Mouse (Mus musculus): ENCODE results near the gene Rhno1. TPM values are rescaled to one million over a fixed set of nuclear protein-coding genes. Genes with fewer than 3 reads are reported as not detected.
"Not testable (repeated sequence)": the region's sequence is repeated elsewhere in the genome, so short reads cannot be mapped to it uniquely, and the experiment has no call there.

Rhno1 gene
- polyA plus RNA-seq, 1 experiment = 71.9 TPM

- TF ChIP-seq CTCF (IDR thresholded peaks at IDR 0.05; ENCODE audit: low read depth, low read length) (no peak), EP300 (IDR thresholded peaks at IDR 0.05; ENCODE audit: insufficient read depth, low read depth, low read length) (no peak), POLR2A (IDR thresholded peaks at IDR 0.05; ENCODE audit: insufficient read depth, low read length) (no peak)
- H3K9ac ChIP-seq (ENCODE audit: low read depth, poor library complexity, severe bottlenecking) = no peak overlapping the region
- no peaks in the 10 kb centered on the region for H3K27me3 ChIP-seq (ENCODE audit: control insufficient read depth, insufficient read depth, low read length, poor library complexity, severe bottlenecking)
- H3K4me1 ChIP-seq (ENCODE audit: control insufficient read depth, insufficient read depth, low read length) = peaks cover 2% of the 10 kb centered on the region
- H3K4me3 ChIP-seq (ENCODE audit: low read depth, low read length) = no peak overlapping the region
- no peak overlapping the region for H3K27ac ChIP-seq (ENCODE audit: insufficient read depth, low read length)
- H3K36me3 ChIP-seq (ENCODE audit: control insufficient read depth, insufficient read depth, low read length, poor library complexity, severe bottlenecking) = no peaks in the 10 kb centered on the region
- no peaks in the 10 kb centered on the region for H3K9me3 ChIP-seq (replicated peaks; ENCODE audit: control insufficient read depth, insufficient read depth, low read length, poor library complexity, severe bottlenecking)
These were observed 21.0 kb upstream of the Rhno1 start for GRCm38 (mm10) chr6:128383752-128384151.

- Histone ChIP-seq H3K27ac (ENCODE audit: insufficient read depth, low read length) (no peak overlapping the region), H3K4me3 (ENCODE audit: low read depth, low read length) (no peak overlapping the region), H3K36me3 (ENCODE audit: control insufficient read depth, insufficient read depth, low read length, poor library complexity, severe bottlenecking) (no peaks in the 10 kb centered on the region), H3K27me3 (ENCODE audit: control insufficient read depth, insufficient read depth, low read length, poor library complexity, severe bottlenecking) (no peaks in the 10 kb centered on the region), H3K9ac (ENCODE audit: low read depth, poor library complexity, severe bottlenecking) (no peak overlapping the region), H3K4me1 (ENCODE audit: control insufficient read depth, insufficient read depth, low read length) (peaks cover 2% of the 10 kb centered on the region), H3K9me3 (replicated peaks; ENCODE audit: control insufficient read depth, insufficient read depth, low read length, poor library complexity, severe bottlenecking) (no peaks in the 10 kb centered on the region)
- TF ChIP-seq EP300 (IDR thresholded peaks at IDR 0.05; ENCODE audit: insufficient read depth, low read depth, low read length) (no peak), POLR2A (IDR thresholded peaks at IDR 0.05; ENCODE audit: insufficient read depth, low read length) (no peak), CTCF (IDR thresholded peaks at IDR 0.05; ENCODE audit: low read depth, low read length) (no peak)
These were observed 18.5 kb upstream of the Rhno1 start for GRCm38 (mm10) chr6:128381254-128381653.

- not testable (repeated sequence) for H3K4me3 ChIP-seq (ENCODE audit: low read depth, low read length); H3K27ac ChIP-seq (ENCODE audit: insufficient read depth, low read length); H3K36me3 ChIP-seq (ENCODE audit: control insufficient read depth, insufficient read depth, low read length, poor library complexity, severe bottlenecking); H3K9me3 ChIP-seq (replicated peaks; ENCODE audit: control insufficient read depth, insufficient read depth, low read length, poor library complexity, severe bottlenecking); H3K27me3 ChIP-seq (ENCODE audit: control insufficient read depth, insufficient read depth, low read length, poor library complexity, severe bottlenecking); H3K9ac ChIP-seq (ENCODE audit: low read depth, poor library complexity, severe bottlenecking); H3K4me1 ChIP-seq (ENCODE audit: control insufficient read depth, insufficient read depth, low read length)
These were observed 18.0 kb upstream of the Rhno1 start for GRCm38 (mm10) chr6:128380594-128381167.

- H3K27ac ChIP-seq (ENCODE audit: insufficient read depth, low read length) = no peak overlapping the region
- H3K9me3 ChIP-seq (replicated peaks; ENCODE audit: control insufficient read depth, insufficient read depth, low read length, poor library complexity, severe bottlenecking) = no peaks in the 10 kb centered on the region
- H3K27me3 ChIP-seq (ENCODE audit: control insufficient read depth, insufficient read depth, low read length, poor library complexity, severe bottlenecking) = no peaks in the 10 kb centered on the region
- TF ChIP-seq EP300 (IDR thresholded peaks at IDR 0.05; ENCODE audit: insufficient read depth, low read depth, low read length) (no peak), CTCF (IDR thresholded peaks at IDR 0.05; ENCODE audit: low read depth, low read length) (no peak), POLR2A (IDR thresholded peaks at IDR 0.05; ENCODE audit: insufficient read depth, low read length) (no peak)
- peaks cover 2% of the 10 kb centered on the region for H3K4me1 ChIP-seq (ENCODE audit: control insufficient read depth, insufficient read depth, low read length)
- H3K4me3 ChIP-seq (ENCODE audit: low read depth, low read length) = no peak overlapping the region
- H3K36me3 ChIP-seq (ENCODE audit: control insufficient read depth, insufficient read depth, low read length, poor library complexity, severe bottlenecking) = no peaks in the 10 kb centered on the region
- H3K9ac ChIP-seq (ENCODE audit: low read depth, poor library complexity, severe bottlenecking) = no peak overlapping the region
These were observed 16.9 kb upstream of the Rhno1 start for GRCm38 (mm10) chr6:128379636-128380035.

DNA sequence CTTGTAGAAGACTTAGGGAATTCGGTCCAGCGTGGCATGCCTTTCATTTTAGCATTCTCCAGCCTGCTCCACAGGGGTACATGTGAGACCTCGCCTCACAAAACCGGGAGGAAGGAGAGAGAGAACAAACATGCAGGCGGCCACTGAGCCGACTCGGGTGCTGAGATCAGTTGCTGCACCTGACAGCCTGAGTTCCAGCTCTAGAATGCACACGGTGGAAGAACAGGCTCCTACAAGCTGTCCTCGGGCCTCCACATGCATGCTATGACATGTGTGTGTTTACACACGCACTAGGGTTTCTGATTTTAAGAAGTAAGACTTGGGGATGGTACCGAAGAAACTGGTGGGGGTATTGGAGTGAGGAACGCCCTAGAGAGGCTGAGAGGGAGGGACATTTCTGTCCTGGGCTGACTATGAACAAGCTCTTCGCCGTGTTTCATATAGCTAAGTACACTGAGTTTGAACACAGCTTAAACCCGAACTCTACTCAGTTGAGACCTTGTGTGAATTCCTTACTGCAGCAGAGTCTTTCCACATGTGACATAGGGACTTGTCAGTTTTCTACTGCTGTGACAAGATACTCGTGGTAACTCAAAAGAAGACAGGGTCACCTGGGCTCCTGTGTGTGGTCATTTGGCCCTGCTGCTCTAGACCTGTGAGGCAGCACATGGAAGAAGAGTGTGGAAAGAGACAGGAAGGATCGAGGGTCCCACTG is 13.8 kb upstream of the Rhno1 start:
- Histone ChIP-seq H3K27me3 (ENCODE audit: control insufficient read depth, insufficient read depth, low read length, poor library complexity, severe bottlenecking) (no peaks in the 10 kb centered on the region), H3K4me1 (ENCODE audit: control insufficient read depth, insufficient read depth, low read length) (peaks cover 2% of the 10 kb centered on the region), H3K9me3 (replicated peaks; ENCODE audit: control insufficient read depth, insufficient read depth, low read length, poor library complexity, severe bottlenecking) (no peaks in the 10 kb centered on the region), H3K4me3 (ENCODE audit: low read depth, low read length) (no peak overlapping the region), H3K9ac (ENCODE audit: low read depth, poor library complexity, severe bottlenecking) (no peak overlapping the region), H3K36me3 (ENCODE audit: control insufficient read depth, insufficient read depth, low read length, poor library complexity, severe bottlenecking) (peaks cover 26% of the 10 kb centered on the region), H3K27ac (ENCODE audit: insufficient read depth, low read length) (no peak overlapping the region)
- no peak for TF ChIP-seq CTCF (IDR thresholded peaks at IDR 0.05; ENCODE audit: low read depth, low read length)
- no peak for TF ChIP-seq POLR2A (IDR thresholded peaks at IDR 0.05; ENCODE audit: insufficient read depth, low read length)
- no peak for TF ChIP-seq EP300 (IDR thresholded peaks at IDR 0.05; ENCODE audit: insufficient read depth, low read depth, low read length)

DNA sequence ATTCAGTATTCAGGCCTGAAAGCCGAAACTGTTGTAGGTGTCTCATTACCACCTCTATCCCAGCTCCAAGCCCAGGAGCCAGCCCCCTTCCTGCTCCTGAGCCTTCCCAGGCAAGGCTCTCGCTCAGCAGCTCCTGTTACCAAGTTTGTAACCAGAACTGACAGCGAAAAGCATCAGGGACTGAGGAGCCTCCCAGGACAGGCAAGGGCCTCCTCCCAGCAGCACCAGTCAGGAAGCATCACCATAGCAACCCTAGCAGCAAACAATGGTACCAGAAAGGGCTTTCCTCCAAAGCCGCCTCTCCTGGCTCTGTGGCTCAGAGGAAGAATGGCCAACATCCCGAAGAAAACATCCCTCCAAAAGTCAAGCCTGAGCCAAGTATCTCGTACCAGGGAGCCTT is 12.5 kb upstream of the Rhno1 start, which contains the start of the genes Tex52 and Gm44596:
Gene Tex52, plus strand, starts transcription at position 265 of the 400 bp plus-strand sequence.
Gene Gm44596, plus strand, starts transcription at position 312 of the 400 bp plus-strand sequence.
- peaks cover 2% of the 10 kb centered on the region for H3K4me1 ChIP-seq (ENCODE audit: control insufficient read depth, insufficient read depth, low read length)
- no peak within 1 kb of the TSS for H3K27ac ChIP-seq (ENCODE audit: insufficient read depth, low read length)
- no peak within 1 kb of the TSS for H3K9ac ChIP-seq (ENCODE audit: low read depth, poor library complexity, severe bottlenecking)
- H3K9me3 ChIP-seq (replicated peaks; ENCODE audit: control insufficient read depth, insufficient read depth, low read length, poor library complexity, severe bottlenecking) = no peaks in the 10 kb centered on the region
- no peak for TF ChIP-seq POLR2A (IDR thresholded peaks at IDR 0.05; ENCODE audit: insufficient read depth, low read length)
- TF ChIP-seq CTCF (IDR thresholded peaks at IDR 0.05; ENCODE audit: low read depth, low read length) = no peak
- no peak for TF ChIP-seq EP300 (IDR thresholded peaks at IDR 0.05; ENCODE audit: insufficient read depth, low read depth, low read length)
- no peaks in the 10 kb centered on the region for H3K27me3 ChIP-seq (ENCODE audit: control insufficient read depth, insufficient read depth, low read length, poor library complexity, severe bottlenecking)
- H3K36me3 ChIP-seq (ENCODE audit: control insufficient read depth, insufficient read depth, low read length, poor library complexity, severe bottlenecking) = peaks cover 38% of the 10 kb centered on the region
- no peak within 1 kb of the TSS for H3K4me3 ChIP-seq (ENCODE audit: low read depth, low read length)
